Mouse (Mus musculus): ENCODE results near the gene Rxfp4.

The Rxfp4 gene

GRCm38 (mm10) chr3:88651669-88652618 is 998 bp downstream of the Rxfp4 start:
- no peak for DNase-seq (ENCODE audit: low spot score in 2 of 2)

GRCm38 (mm10) chr3:88650713-88651504 is 2.0 kb downstream of the Rxfp4 start:
- no peak for DNase-seq (ENCODE audit: low spot score in 2 of 2)

GRCm38 (mm10) chr3:88649967-88650366 is 3.0 kb downstream of the Rxfp4 start:
- no peak for DNase-seq (ENCODE audit: low spot score in 2 of 2)

GRCm38 (mm10) chr3:88649186-88649585 is 3.8 kb downstream of the Rxfp4 start:
- DNase-seq (ENCODE audit: low spot score in 2 of 2), result no peak

GRCm38 (mm10) chr3:88648452-88649168 is 4.3 kb downstream of the Rxfp4 start:
- DNase-seq (ENCODE audit: low spot score in 2 of 2), result no peak

- DNase-seq (ENCODE audit: low spot score in 2 of 2), result no peak
These were observed 5.0 kb downstream of the Rxfp4 start for GRCm38 (mm10) chr3:88647779-88648413.

- no peak for DNase-seq (ENCODE audit: low spot score in 2 of 2)
These were observed 5.9 kb downstream of the Rxfp4 start for GRCm38 (mm10) chr3:88647076-88647475.

GRCm38 (mm10) chr3:88646426-88646995 is 6.4 kb downstream of the Rxfp4 start:
- DNase-seq (ENCODE audit: low spot score in 2 of 2), result no peak

GRCm38 (mm10) chr3:88645937-88646336 is 7.0 kb downstream of the Rxfp4 start:
- DNase-seq (ENCODE audit: low spot score in 2 of 2), result no peak

GRCm38 (mm10) chr3:88643078-88643477 is 9.9 kb downstream of the Rxfp4 start:
- DNase-seq (ENCODE audit: low spot score in 2 of 2), result no peak

GRCm38 (mm10) chr3:88640676-88641075 is 12.3 kb downstream of the Rxfp4 start:
- peak in 1 of 2 experiments; percentile 62 for DNase-seq (ENCODE audit: low spot score in 2 of 2)

- DNase-seq (ENCODE audit: low spot score in 2 of 2), result no peak
These were observed 13.7 kb downstream of the Rxfp4 start for GRCm38 (mm10) chr3:88639239-88639638.

- no peak for DNase-seq (ENCODE audit: low spot score in 2 of 2)
These were observed 15.8 kb downstream of the Rxfp4 start for GRCm38 (mm10) chr3:88637134-88637533.

- peak in 1 of 2 experiments; percentile 48 for DNase-seq (ENCODE audit: low spot score in 2 of 2)
These were observed 16.4 kb downstream of the Rxfp4 start for GRCm38 (mm10) chr3:88636555-88636986.

- DNase-seq (ENCODE audit: low spot score in 2 of 2), result no peak
These were observed 17.3 kb downstream of the Rxfp4 start for GRCm38 (mm10) chr3:88635506-88636275.

GRCm38 (mm10) chr3:88633056-88633455 is 19.9 kb downstream of the Rxfp4 start:
- DNase-seq (ENCODE audit: low spot score in 2 of 2), result no peak

- no peak for DNase-seq (ENCODE audit: low spot score in 2 of 2)
These were observed 20.9 kb downstream of the Rxfp4 start for GRCm38 (mm10) chr3:88631921-88632587.

- DNase-seq (ENCODE audit: low spot score in 2 of 2), result peak in 1 of 2 experiments; percentile 79
These were observed 22.0 kb downstream of the Rxfp4 start for GRCm38 (mm10) chr3:88630849-88631341.

- DNase-seq (ENCODE audit: low spot score in 2 of 2), result no peak
These were observed 22.9 kb downstream of the Rxfp4 start for GRCm38 (mm10) chr3:88630018-88630417.
